Mouse (Mus musculus) gonadal fat pad, adult 2 months (tissue): ENCODE data around the gene Zfp62. TPM values are rescaled to one million over a fixed set of nuclear protein-coding genes. Genes with fewer than 3 reads are reported as not detected.

Experiments used
- DNase-seq: peaks from one replicate; pipeline ENCODE4 v3.0.0-alpha.2; 2012; ENCODE audit warnings: low read depth
- polyA plus RNA-seq: library from polyadenylated mRNA; depleted of rRNA; stranded (reverse); fragments of >200 nt; gene quantifications from 2 replicates; pipeline ENCODE4 v1.2.3, GENCODE M21; 2012

Gene Zfp62
- polyA plus RNA-seq, 1 experiment: 3.0 TPM

- no peak for DNase-seq
Measured at GRCm38 (mm10) chr11:49205080-49205590, 2.0 kb downstream of the Zfp62 start.

- no peak for DNase-seq
Measured at GRCm38 (mm10) chr11:49207495-49207894, 4.4 kb downstream of the Zfp62 start.

- DNase-seq: no peak
Measured at GRCm38 (mm10) chr11:49212577-49212976, 9.5 kb downstream of the Zfp62 start.

- DNase-seq: no peak
Measured at GRCm38 (mm10) chr11:49213505-49213904, 10.4 kb downstream of the Zfp62 start.

- no peak for DNase-seq
Measured at GRCm38 (mm10) chr11:49219271-49219670, 16.2 kb downstream of the Zfp62 start.

GRCm38 (mm10) chr11:49224455-49224854, 21.4 kb downstream of the Zfp62 start:
- no peak for DNase-seq

GRCm38 (mm10) chr11:49232781-49233180, 29.7 kb downstream of the Zfp62 start:
- DNase-seq: no peak

GRCm38 (mm10) chr11:49235459-49236207, 32.5 kb downstream of the Zfp62 start:
- DNase-seq: no peak

GRCm38 (mm10) chr11:49236891-49237290, 33.8 kb downstream of the Zfp62 start:
- DNase-seq: no peak

- DNase-seq: no peak
Measured at GRCm38 (mm10) chr11:49237532-49237931, 34.4 kb downstream of the Zfp62 start.

- no peak for DNase-seq
Measured at GRCm38 (mm10) chr11:49240310-49240709, 37.2 kb downstream of the Zfp62 start.

- no peak for DNase-seq
Measured at GRCm38 (mm10) chr11:49240874-49241273, 37.8 kb downstream of the Zfp62 start.

- no peak for DNase-seq
Measured at GRCm38 (mm10) chr11:49241471-49241870, 38.4 kb downstream of the Zfp62 start.

GRCm38 (mm10) chr11:49242944-49243626, 40.0 kb downstream of the Zfp62 start:
- no peak for DNase-seq

GRCm38 (mm10) chr11:49243727-49244594, 40.9 kb downstream of the Zfp62 start, which contains the start of gene Mgat1:
TSS of gene Mgat1 (plus strand) at chr11:49244191.
- no peak for DNase-seq

- DNase-seq: no peak
Measured at GRCm38 (mm10) chr11:49244595-49244930, 41.5 kb downstream of the Zfp62 start.

GRCm38 (mm10) chr11:49245176-49245575, 42.1 kb downstream of the Zfp62 start:
- no peak for DNase-seq

- no peak for DNase-seq
Measured at GRCm38 (mm10) chr11:49245634-49246415, 42.7 kb downstream of the Zfp62 start.

GRCm38 (mm10) chr11:49246523-49246922, 43.4 kb downstream of the Zfp62 start:
- no peak for DNase-seq

GRCm38 (mm10) chr11:49247255-49247654, 44.2 kb downstream of the Zfp62 start:
- no peak for DNase-seq

- no peak for DNase-seq
Measured at GRCm38 (mm10) chr11:49248226-49248973, 45.3 kb downstream of the Zfp62 start.
